Mouse (Mus musculus) E14TG2a.4 (cell line): ENCODE measurements at regions not wholly inside any gene's neighbourhood (a gene's known extent, or its start where the extent isn't known, plus 50 kb on each side); places are given as distances from the start of the nearest gene placed in this dataset.

Experiments
- H3K27me3 ChIP-seq: 2 replicates; pipeline ENCODE4 v1.6.1; 2014; ENCODE audit warnings: low read length, control low read depth; ENCODE audit not compliant: insufficient read depth
- H3K36me3 ChIP-seq: 2 replicates; pipeline ENCODE4 v1.6.1; 2014; ENCODE audit warnings: low read length, control low read depth; ENCODE audit not compliant: insufficient read depth
- H3K4me1 ChIP-seq: replicated peaks from 2 replicates; pipeline ENCODE4 v1.6.1; 2014; ENCODE audit warnings: low read depth, low read length, control low read depth
- H3K4me3 ChIP-seq: replicated peaks from 2 replicates; pipeline ENCODE4 v1.5.1; 2014; ENCODE audit warnings: mild to moderate bottlenecking, low read length
- H3K9me3 ChIP-seq: 2 replicates; pipeline ENCODE4 v1.6.1; 2014; ENCODE audit warnings: low read length, control low read depth
- CTCF ChIP-seq: conservative IDR thresholded peaks from 2 replicates; pipeline ENCODE4 v1.5.1; 2014; ENCODE audit warnings: low read length
- NANOG ChIP-seq: IDR thresholded peaks from 2 replicates; pipeline ENCODE4 v1.6.1; 2014; ENCODE audit warnings: borderline replicate concordance, low read length, mixed read lengths
- POU5F1 ChIP-seq: IDR thresholded peaks from 2 replicates; pipeline ENCODE4 v1.6.1; 2014; ENCODE audit warnings: low read length, borderline replicate concordance

GRCm38 (mm10) chr10:37449894-37450293, 311.2 kb upstream of the Marcks start:
- Histone ChIP-seq H3K36me3 (no peaks in the 10 kb centered on the region), H3K4me1 (no peaks in the 10 kb centered on the region), H3K9me3 (peaks cover 3% of the 10 kb centered on the region; the same call in 1 of the 2 replicates), H3K4me3 (no peak overlapping the region), H3K27me3 (no peaks in the 10 kb centered on the region)
- no peak for TF ChIP-seq POU5F1
- no peak for TF ChIP-seq NANOG

- no peak overlapping the region for H3K4me3 ChIP-seq
- TF ChIP-seq CTCF (no peak), POU5F1 (no peak), NANOG (no peak)
- H3K36me3 ChIP-seq = no peaks in the 10 kb centered on the region
- H3K4me1 ChIP-seq = no peaks in the 10 kb centered on the region
- H3K27me3 ChIP-seq = no peaks in the 10 kb centered on the region
- peaks cover 3% of the 10 kb centered on the region; the same call in 1 of the 2 replicates for H3K9me3 ChIP-seq
Measured at GRCm38 (mm10) chr10:37447333-37448204, 308.8 kb upstream of the Marcks start.

- TF ChIP-seq POU5F1 (no peak), CTCF (no peak), NANOG (no peak)
- H3K4me3 ChIP-seq = no peak overlapping the region
- H3K9me3 ChIP-seq = no peaks in the 10 kb centered on the region
- H3K27me3 ChIP-seq = no peaks in the 10 kb centered on the region
- no peaks in the 10 kb centered on the region for H3K4me1 ChIP-seq
- no peaks in the 10 kb centered on the region for H3K36me3 ChIP-seq
Measured at GRCm38 (mm10) chr10:37439863-37440613, 301.3 kb upstream of the Marcks start.

GRCm38 (mm10) chr10:37438312-37438711, 299.6 kb upstream of the Marcks start:
- Histone ChIP-seq H3K9me3 (no peaks in the 10 kb centered on the region), H3K36me3 (no peaks in the 10 kb centered on the region), H3K4me1 (no peaks in the 10 kb centered on the region), H3K4me3 (no peak overlapping the region), H3K27me3 (no peaks in the 10 kb centered on the region)
- TF ChIP-seq POU5F1 (no peak), CTCF (no peak), NANOG (no peak)

- Histone ChIP-seq H3K9me3 (no peaks in the 10 kb centered on the region), H3K4me3 (no peak overlapping the region), H3K27me3 (no peaks in the 10 kb centered on the region), H3K4me1 (no peaks in the 10 kb centered on the region), H3K36me3 (no peaks in the 10 kb centered on the region)
- TF ChIP-seq NANOG (no peak), CTCF (no peak), POU5F1 (no peak)
Measured at GRCm38 (mm10) chr10:37436849-37437248, 298.1 kb upstream of the Marcks start.

- Histone ChIP-seq H3K4me1 (no peaks in the 10 kb centered on the region), H3K9me3 (no peaks in the 10 kb centered on the region), H3K27me3 (no peaks in the 10 kb centered on the region), H3K4me3 (no peak overlapping the region), H3K36me3 (no peaks in the 10 kb centered on the region)
- TF ChIP-seq CTCF (no peak), NANOG (no peak)
Measured at GRCm38 (mm10) chr10:37434229-37434628, 295.5 kb upstream of the Marcks start.

- H3K4me3 ChIP-seq = no peak overlapping the region
- no peak for TF ChIP-seq CTCF
- no peaks in the 10 kb centered on the region for H3K4me1 ChIP-seq
- H3K9me3 ChIP-seq = no peaks in the 10 kb centered on the region
- no peaks in the 10 kb centered on the region for H3K27me3 ChIP-seq
- H3K36me3 ChIP-seq = no peaks in the 10 kb centered on the region
Measured at GRCm38 (mm10) chr10:37423047-37423446, 284.3 kb upstream of the Marcks start.

- no peaks in the 10 kb centered on the region for H3K27me3 ChIP-seq
- no peak overlapping the region for H3K4me3 ChIP-seq
- H3K36me3 ChIP-seq = no peaks in the 10 kb centered on the region
- no peaks in the 10 kb centered on the region for H3K4me1 ChIP-seq
- H3K9me3 ChIP-seq = no peaks in the 10 kb centered on the region
- no peak for TF ChIP-seq NANOG
Measured at GRCm38 (mm10) chr10:37422612-37423011, 283.9 kb upstream of the Marcks start.
